Mouse (Mus musculus): ENCODE results near the gene Rab11fip4.

- TF ChIP-seq POLR2A (IDR thresholded peaks at IDR 0.05; ENCODE audit: borderline replicate concordance, insufficient read depth, low read length) (no peak), CTCF (IDR thresholded peaks at IDR 0.05; ENCODE audit: borderline replicate concordance, insufficient read depth, low read depth, low read length) (peak; percentile 30; the same call in 1 of the 2 replicates)
These were observed 112.4 kb downstream of the Rab11fip4 start for GRCm38 (mm10) chr11:79703452-79703851.
